Mouse (Mus musculus): ENCODE results near the gene Pou6f1.
A peak's percentile ranks its signal among the peaks of the same experiment; 100 is the strongest.
"Not testable (repeated sequence)": the region's sequence is repeated elsewhere in the genome, so short reads cannot be mapped to it uniquely, and the experiment has no call there.

The Pou6f1 gene

DNA sequence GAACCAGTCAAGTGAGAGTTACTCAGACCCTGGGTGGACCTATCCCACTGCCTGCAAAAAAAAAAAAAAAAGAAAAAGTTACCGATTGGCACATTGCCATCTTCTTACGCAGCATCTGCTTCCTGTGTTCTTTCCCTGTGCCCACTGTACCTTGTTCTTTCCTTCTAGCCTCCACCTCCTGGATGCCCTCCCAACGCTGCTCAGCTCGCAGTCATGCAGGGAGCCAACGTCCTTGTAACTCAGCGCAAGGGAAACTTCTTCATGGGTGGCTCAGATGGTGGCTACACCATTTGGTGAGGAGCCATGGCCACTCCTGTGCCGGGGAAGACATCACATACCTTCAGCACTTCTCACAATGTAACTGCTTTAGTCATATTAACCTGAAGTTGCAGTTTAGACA lies 19.4 kb upstream of the Pou6f1 start:
- DNase-seq (ENCODE audit: low spot score in 2 of 2): no peak

- DNase-seq (ENCODE audit: low spot score in 2 of 2): no peak
Measured at GRCm38 (mm10) chr15:100616221-100616620, 16.4 kb upstream of the Pou6f1 start.

DNA sequence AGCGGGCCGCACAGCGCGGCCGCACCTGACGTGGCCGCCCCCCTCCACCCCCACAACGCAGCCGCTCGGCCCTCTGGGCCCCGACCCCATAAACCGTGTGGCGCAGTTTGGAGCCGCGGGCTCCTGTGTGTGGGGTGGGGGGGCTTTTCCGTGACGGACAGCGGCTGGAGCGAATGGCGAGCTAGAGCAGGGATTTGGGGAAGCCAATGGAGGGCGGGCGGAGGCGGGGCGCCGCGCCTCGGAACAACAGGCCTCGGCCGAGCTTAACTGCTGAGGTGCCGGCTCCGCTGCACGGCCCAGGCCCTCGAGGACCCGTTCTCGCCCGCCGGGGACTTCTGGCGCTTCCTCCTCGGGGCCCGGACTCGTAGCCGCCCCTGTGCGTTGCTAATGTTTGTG lies 16.0 kb upstream of the Pou6f1 start:
- peak; percentile 79 to 81 for DNase-seq (ENCODE audit: low spot score in 2 of 2)

- peak; percentile 96 to 97 for DNase-seq (ENCODE audit: low spot score in 2 of 2)
Measured at GRCm38 (mm10) chr15:100614996-100615824, 15.4 kb upstream of the Pou6f1 start, which contains the start of gene Dazap2. Gene Dazap2 (plus strand): TSS chr15:100615349.

DNA sequence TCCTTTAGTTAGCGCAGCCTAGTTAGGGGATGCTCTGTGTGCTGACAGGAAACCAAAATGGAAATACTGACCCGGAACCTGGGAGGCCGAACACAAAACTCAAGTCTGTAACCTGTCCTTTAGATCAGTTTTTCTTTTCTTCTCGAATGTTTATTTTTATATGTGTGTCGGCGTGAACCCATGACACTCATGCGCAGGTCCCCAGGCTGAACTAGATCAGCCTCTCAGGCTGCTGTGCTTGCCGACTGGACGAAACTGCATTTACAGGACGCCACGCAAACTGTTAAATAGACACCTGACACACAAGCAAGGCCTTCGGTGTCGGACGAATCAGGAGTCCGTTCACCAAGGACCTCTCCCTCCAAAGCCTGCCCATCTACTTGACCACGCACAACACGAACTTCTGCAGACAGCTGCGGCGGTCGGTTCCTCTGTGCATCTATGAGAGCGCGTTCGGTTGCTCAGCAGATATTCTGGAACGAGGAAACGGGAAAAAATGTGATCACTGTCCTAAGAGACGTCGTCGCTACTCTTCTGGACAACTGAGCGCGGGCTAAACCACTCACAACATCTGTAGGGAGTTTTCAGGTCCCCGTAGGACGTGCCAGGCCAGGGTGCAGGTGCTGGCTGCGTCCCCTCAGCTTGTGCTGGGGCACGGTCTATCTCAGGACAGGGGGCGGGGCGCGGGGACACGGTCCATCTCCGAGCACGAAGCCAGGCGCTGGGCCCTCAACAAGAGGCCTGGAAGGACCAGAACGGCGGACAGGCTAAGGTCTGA lies 14.6 kb upstream of the Pou6f1 start:
- no peak for DNase-seq (ENCODE audit: low spot score in 2 of 2)

- DNase-seq (ENCODE audit: low spot score in 2 of 2): peak; percentile 55 to 60
Measured at GRCm38 (mm10) chr15:100613584-100613983, 13.8 kb upstream of the Pou6f1 start.

- DNase-seq (ENCODE audit: low spot score in 2 of 2): no peak
Measured at GRCm38 (mm10) chr15:100612432-100612831, 12.6 kb upstream of the Pou6f1 start.

- DNase-seq (ENCODE audit: low spot score in 2 of 2): no peak
Measured at GRCm38 (mm10) chr15:100611951-100612350, 12.2 kb upstream of the Pou6f1 start.

- not testable (repeated sequence) for DNase-seq (ENCODE audit: low spot score in 2 of 2)
Measured at GRCm38 (mm10) chr15:100606677-100607076, 6.9 kb upstream of the Pou6f1 start.

- no peak for DNase-seq (ENCODE audit: low spot score in 2 of 2)
Measured at GRCm38 (mm10) chr15:100601669-100602068, 1.9 kb upstream of the Pou6f1 start.

DNA sequence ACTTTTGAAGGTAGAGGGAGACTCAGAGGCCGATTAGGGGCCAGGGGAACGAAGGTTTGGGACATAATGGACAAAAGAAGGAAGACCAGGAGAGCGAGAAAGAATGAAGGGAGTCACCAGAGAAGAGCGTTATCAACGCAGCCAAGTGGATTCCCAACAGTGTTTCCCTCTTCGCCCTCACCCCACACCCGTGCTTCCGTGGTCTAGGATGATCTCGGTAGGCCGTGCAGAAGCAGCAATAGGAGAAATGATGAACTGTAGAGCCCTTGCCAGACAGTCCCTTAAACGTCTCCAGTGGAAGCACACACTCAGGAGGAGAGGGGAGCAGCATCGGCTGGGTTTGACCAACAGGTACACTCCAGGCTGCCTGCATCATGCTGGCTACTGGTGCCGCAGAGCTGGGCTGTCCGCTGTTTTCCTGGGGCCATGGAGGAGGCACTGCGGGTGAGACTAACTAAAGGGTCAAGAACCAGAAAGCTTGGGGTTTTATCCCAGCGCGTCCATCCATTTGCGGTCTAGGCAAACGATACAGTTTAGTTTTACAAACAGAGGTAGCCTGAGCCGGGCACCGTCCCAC lies 1.0 kb upstream of the Pou6f1 start:
- no peak for DNase-seq (ENCODE audit: low spot score in 2 of 2)

DNA sequence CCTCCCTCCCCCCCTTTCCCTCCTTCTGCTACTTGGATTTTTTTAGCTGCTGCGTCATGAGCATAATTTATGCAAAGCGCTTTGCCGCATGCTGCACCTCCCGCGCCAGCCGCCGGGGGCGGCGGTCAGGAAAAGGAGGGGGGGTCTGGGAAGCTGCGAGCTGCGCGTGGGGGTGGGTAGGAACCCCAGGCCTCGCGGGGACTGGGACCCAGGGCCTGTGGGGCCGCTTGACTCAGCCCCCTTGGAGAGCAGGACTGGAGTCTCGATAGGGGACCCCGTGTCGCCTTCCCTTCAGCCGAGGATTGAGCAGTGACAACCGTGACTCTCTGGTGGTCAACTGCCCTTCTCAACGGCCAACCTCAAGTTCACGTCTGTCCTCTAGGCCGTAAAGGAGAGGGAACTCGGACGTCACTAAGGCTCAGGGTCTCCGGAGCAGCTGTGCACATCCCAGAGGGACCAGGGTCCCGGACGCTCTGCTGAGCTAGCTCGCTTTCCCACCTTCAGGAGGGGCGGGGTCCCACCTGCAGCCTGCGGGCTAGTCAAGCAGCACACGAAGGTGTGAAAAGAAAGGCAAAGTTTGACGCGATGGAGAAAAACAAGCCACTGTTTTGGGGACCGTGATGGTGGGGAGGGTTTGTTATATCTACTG lies 387 bp upstream of the Pou6f1 start:
- DNase-seq (ENCODE audit: low spot score in 2 of 2): peak; percentile 55 to 64

DNA sequence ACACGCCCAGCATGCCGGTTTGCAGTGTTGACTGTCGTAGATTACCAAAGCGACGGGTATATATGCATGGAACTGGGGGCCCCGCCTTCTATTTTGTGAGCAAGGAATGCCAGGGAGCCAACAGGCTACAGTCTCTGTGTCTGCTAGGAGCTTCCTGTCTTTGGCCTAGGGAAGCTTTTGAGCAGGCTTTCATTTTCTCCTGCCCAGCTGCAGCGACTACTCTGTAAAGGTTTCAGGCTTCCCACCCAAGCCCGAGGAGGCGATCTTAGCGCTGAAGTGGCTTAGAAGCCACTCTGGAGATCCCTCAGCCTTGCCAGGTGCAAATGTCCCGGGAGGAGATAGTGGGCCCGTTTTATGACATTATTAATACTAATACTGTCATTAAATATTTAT lies 905 bp downstream of the Pou6f1 start:
- DNase-seq (ENCODE audit: low spot score in 2 of 2): peak; percentile 27 to 34

GRCm38 (mm10) chr15:100598287-100598882 lies 1.4 kb downstream of the Pou6f1 start:
- DNase-seq (ENCODE audit: low spot score in 2 of 2): no peak

DNA sequence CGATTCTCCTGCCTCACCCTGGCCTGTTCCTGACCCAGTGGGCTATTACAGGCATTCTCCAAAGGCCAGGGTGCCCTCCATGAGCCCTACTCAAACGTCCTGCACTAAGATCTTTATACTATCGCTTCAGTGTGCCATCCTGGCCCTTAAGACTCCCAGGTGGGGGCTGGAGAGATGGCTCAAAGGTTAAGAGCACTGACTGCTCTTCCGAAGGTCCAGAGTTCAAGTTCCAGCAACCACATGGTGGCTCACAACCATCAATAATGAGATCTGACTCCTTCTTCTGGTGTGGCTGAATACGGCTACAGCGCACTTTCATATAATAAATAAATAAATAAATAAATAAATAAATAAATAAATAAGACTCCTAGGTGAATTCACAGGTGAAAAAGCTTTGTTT lies 7.0 kb downstream of the Pou6f1 start:
- no peak for DNase-seq (ENCODE audit: low spot score in 2 of 2)

GRCm38 (mm10) chr15:100590436-100590835 lies 9.3 kb downstream of the Pou6f1 start:
- no peak for DNase-seq (ENCODE audit: low spot score in 2 of 2)

DNA sequence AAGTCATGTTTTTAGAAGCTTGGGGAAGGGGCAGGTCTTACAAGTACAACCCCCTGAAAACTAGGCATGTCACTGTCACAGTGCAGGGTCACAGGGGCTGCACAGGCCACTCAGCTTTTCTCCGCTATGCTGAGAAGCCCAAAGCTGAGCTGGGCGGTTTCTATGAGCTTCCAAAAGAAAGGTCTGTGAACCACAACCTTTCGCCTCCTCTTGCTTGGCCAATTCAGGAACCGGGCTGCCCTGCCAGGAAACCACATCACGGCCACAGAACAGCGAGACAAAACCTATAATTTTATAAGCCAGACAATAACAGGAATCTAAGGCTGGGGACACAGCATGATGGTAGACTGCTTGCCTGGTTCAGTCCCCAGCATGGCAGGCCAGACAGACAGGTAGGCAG lies 11.5 kb downstream of the Pou6f1 start:
- no peak for DNase-seq (ENCODE audit: low spot score in 2 of 2)

DNA sequence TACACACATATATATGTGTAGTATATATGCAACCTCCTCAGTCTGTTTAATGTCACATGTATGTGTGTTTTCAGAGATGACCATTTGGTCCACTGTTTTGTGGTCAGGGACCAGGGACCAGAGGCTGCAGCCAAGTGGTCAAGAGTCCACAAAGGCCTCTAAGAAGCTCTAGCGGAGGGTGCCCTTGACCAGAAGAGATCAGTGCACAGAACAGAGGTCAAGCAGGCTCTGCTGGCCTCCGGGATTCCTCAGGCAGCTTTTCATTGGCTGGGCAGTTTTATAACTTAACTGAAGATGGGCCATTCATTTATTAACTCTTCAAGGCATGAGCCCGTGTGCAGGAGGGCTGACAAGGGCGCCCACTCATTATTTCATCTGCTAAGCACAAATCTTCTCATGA lies 12.6 kb downstream of the Pou6f1 start:
- DNase-seq (ENCODE audit: low spot score in 2 of 2): no peak

DNA sequence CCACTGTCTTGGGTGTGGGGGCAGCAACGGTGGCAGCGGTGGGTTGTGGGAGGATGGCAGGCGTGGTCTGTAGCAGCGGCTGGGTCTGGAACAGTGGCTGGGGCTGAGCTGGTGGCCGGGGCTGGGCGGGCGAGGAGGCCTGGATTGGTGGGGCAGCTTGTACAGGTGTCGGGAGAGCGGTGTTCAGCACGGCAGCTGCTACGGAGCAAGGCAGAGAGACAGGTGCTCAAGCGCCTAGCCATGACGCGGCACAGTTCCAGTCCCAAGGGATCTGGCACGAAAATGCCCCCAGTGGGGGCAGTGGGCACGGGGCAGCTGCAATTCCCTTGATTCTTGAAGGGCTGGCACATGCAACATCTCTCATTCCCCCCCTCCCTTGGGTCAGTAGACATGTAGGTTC lies 13.9 kb downstream of the Pou6f1 start:
- DNase-seq (ENCODE audit: low spot score in 2 of 2): no peak

GRCm38 (mm10) chr15:100580108-100580507 lies 19.7 kb downstream of the Pou6f1 start:
- DNase-seq (ENCODE audit: low spot score in 2 of 2): no peak

DNA sequence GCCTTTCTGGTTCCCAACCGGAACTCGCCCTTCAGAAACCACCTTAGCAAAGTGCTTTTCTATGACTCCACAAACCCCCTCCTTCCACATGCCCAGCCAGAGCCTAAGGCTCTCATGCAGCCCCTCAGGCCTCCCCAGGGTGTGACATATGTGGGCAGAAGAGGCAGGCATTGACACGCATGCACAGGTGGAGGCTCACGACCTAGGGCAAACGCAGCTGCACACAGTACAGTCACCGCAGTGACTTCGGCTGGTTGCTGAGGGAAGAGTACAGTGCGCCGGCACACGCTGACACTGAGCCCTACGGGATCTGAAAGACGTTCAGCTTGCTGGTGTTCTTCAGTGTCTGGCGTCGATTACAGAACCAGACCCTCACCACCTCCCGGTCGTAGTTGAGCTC lies 21.8 kb downstream of the Pou6f1 start:
- DNase-seq (ENCODE audit: low spot score in 2 of 2): no peak

- DNase-seq (ENCODE audit: low spot score in 2 of 2): no peak
Measured at GRCm38 (mm10) chr15:100576810-100577209, 23.0 kb downstream of the Pou6f1 start.

Data from frontal cortex, postnatal 14 days (tissue).